Mouse (Mus musculus) kidney, postnatal 14 days (tissue): ENCODE results near the gene Gm3043.
"Not testable (repeated sequence)": the region's sequence is repeated elsewhere in the genome, so short reads cannot be mapped to it uniquely, and the experiment has no call there.

Source experiments
- DNase-seq: peaks from one replicate; pipeline ENCODE4 v3.0.0; 2022; ENCODE audit warnings: mixed read lengths

Gene Gm3043

GRCm38 (mm10) chr14:3688483-3688882 lies at the start of gene Gm3043:
TSS of gene Gm3043 (plus strand) at chr14:3688783.
- DNase-seq, result not testable (repeated sequence)

- not testable (repeated sequence) for DNase-seq
Observed at GRCm38 (mm10) chr14:3651730-3652129, 36.9 kb upstream of the Gm3043 start, which contains the start of gene Gm3020. TSS of gene Gm3020 (plus strand) at chr14:3652030.
